Mouse (Mus musculus): ENCODE results near the gene Schip1. TPM values are rescaled to one million over a fixed set of nuclear protein-coding genes. Genes with fewer than 3 reads are reported as not detected.

Gene Schip1
- polyA plus RNA-seq, 1 experiment, result 47.3 TPM

GRCm38 (mm10) chr3:68582103-68582740, 517.6 kb downstream of the Schip1 start:
- no peak for DNase-seq (ENCODE audit: low spot score)

DNA sequence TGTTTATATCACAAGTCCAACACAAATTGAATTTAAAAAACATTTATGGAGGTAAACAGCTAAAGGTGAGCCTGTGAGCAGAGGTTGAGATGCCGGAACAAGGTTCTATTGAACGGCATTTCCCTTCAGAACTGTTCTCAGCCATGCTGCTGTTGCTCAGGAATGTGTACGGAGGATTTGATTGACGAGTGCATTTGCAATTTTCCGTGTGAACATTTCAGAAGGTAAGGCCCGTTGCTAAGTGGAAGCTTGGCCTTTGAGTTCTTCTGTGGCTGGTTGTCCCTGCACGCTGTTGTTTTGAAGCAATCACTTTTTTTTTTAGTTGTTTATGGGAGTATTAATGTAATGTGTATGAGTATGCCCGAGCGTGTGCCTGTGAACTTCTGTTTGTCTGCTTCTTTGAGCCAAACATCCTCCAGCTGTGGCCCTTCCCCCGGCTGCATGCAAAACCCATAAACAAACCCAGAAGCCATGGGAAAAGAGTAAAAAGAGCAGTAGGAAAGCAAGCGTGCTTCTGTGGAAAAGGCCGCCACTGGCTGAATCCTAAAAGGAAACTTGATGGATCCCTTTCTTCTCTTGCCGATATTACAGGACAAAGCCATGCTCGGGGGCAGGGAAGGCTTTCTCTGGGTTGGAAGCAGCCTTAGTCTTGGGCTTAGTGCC, 518.6 kb downstream of the Schip1 start:
- DNase-seq (ENCODE audit: low spot score), result no peak

- DNase-seq (ENCODE audit: low spot score), result no peak
Observed at GRCm38 (mm10) chr3:68583771-68584511, 519.3 kb downstream of the Schip1 start.

GRCm38 (mm10) chr3:68585213-68585612, 520.6 kb downstream of the Schip1 start:
- DNase-seq (ENCODE audit: low spot score), result no peak

GRCm38 (mm10) chr3:68586646-68587064, 522.1 kb downstream of the Schip1 start:
- no peak for DNase-seq (ENCODE audit: low spot score)

DNA sequence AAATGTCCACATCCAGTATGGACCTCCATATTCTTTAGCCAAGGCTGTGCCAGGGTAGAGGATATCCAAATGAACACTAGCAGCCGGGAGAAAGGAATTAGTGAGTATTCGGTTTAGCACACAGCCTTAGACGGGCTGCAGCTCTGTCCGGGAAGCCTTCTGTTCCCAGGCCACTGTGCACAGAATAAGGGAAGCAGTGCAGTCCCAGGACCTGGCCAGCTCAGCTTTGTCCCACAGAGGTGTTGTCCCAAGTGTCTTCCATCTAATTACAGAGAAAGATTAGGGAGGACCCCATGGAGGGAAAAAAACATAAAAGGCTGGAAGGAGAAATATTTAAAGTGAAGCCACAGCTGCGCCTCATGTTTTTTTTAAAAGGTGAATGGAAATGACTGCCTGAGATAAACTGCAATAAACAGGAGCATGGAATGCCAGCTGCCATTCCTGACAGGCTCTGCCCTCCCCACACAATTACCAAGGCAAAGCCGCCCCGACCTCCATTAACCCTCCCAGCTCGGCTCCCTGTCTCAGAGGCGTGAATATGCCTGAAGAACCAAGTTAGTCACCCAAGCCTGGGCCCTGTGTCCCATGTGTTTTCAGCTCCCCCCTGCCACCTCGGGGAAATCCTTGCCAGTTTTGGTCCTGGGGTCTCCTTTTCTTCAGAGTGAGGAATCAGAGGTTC, 523.1 kb downstream of the Schip1 start:
- no peak for DNase-seq (ENCODE audit: low spot score)

DNA sequence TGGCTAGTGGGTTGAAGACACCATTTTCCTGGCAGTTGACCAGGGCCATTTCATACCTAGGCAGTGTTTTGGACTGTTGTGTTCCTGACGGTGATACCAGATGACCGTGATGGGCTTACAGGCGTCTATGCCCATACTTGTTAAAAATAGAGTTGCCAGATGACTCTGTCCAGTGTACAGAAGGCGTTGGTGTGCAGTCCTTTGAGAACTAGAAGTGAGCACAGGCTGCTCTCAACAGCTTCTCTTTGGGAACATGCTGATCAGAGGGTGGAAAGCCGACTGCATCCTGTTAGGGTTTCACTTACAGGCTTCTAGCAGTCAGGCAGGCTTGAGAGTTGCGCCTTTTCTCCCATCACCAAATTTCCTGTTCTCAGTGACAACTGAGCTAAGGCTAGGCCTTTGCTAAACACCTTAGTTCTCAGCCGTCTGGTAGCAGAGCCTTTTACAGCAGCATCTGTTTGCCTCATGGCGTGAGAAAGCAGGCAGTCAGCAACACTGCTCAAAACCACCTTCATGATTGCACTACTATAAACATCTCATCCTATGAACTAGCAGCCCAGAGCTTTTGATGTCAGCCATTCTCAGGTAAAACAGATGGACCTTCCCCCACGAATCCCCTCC, 524.7 kb downstream of the Schip1 start:
- DNase-seq (ENCODE audit: low spot score), result no peak

DNA sequence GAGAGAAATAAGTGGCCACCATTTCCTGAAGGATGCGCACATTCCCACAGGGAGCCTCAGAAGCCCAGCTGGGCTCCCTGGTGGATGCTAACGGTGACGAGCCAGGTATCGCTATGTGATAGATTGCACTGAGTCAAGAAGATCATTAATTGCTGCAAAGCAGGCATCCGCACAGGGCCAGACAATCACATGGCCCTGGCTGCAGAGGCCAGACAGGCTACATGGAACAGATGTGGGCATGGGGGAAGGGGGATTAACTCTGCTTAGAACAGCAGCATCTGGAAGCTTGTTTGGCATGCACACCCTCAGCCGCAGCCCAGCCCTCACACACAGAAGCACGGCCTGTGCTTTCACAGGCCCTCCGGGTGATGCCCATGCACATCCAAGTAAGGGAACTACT, 525.8 kb downstream of the Schip1 start:
- DNase-seq (ENCODE audit: low spot score), result no peak

DNA sequence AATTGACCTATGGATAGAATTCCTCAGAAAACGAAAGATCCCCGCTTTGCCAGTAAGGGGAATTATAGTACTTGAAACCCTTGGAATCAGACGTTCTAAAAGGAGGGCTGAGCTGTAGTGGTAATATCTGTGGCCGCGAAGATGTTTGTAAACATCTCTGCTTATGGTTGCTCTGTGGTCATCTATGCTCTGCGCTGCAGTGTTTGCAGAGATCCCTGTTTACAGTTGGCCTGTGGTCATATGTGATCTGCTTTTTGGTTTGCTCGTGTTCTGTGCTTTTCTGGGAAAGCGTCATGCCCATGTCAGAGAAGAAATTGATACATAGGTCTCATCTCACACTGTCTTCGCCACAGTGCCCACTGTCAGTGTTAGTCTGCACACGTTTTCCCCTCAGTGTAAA, 528.0 kb downstream of the Schip1 start:
- DNase-seq (ENCODE audit: low spot score), result no peak

DNA sequence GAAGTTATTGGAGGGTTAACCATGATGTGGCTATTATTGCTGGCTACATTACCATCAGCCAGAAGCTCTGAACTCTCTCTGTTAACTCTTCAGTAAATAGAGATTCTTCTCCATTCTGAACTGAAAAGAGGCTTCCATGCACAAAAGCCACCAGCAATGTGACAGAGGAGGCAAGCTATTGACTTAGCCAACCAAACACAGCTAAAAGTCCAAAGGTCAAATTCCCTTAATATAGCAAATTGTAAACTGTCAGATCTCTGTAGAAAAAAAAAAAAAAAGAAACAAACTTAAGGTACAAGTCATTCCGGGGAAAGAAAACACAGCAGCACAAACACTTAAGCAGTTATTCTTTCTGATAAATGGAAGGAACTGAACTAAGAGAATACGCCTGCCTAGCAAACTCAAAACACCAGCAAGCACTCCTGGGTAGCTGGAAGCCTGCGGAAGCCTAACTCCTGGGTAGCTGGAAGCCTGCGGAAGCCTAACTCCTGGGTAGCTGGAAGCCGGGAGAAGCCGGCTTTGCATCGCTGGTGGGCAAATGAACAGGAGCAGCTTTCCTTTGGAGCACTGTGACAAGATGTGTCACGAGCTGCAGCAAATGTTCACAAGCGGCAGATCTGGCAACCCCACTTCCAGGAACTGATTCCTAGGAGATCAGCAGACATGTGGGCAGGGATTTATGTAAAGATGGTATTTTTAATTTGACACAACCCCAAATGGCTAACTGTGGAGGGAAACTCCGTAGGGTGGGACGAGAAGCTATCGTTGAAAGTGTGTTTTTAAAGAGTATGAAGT, 528.7 kb downstream of the Schip1 start:
- no peak for DNase-seq (ENCODE audit: low spot score)

GRCm38 (mm10) chr3:68595316-68595925, 530.8 kb downstream of the Schip1 start:
- no peak for DNase-seq (ENCODE audit: low spot score)

DNA sequence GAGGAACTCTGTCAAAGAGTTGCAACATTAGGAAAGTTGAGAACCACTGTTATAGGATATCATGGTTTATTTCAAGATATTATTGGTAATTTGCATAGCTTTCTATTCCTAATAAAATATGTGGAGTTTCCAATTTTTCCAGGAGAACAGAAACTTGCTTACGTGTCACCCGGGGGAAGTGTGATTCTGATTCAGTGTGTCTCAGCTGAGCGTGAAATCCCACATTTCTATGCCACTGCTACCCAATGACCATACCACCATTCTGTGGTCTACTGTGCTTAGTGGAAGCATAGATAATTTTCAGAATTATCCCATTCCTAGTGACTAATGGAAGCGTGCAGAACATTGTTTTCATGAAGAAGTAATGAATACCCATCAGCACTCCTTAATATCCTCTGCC, 532.3 kb downstream of the Schip1 start:
- DNase-seq (ENCODE audit: low spot score), result no peak

DNA sequence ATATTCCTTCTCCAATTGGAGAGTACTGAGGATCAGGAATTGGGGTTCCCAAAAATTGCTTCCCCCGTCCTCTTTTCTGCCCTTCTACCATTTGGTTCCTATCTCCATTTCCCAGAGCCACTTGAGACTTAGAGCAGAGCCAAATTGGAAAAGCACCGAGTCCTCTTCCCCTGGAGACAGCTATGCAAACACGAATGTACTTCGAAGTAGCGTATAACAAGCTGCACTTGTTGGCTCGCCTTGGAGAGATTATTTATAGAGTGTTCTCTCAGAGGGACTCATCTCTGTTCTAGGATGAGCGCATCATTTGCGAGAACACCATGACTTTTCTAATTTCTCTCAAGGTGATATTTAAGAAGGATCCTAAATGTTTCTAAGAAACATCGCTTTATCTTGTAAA, 538.3 kb downstream of the Schip1 start:
- DNase-seq (ENCODE audit: low spot score), result no peak

DNA sequence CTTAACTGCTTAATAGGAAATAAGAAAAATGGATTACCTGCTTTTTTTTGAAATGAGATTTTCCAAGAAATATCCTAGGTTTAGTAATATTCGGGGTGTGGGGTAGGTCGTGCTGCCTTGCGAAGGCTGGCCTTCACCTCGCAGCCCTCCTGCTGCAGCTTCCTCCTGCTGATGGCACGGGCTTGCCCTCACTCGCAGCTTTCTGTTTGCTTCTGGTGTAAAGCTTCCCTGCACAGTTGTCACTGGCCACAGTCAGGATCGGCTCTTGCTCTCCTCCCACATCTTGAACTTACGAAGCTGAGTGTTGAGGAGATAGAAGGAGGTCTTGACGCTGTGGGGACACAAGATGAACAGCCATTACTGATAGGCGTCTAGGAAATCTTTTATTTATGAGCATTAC, 539.9 kb downstream of the Schip1 start:
- no peak for DNase-seq (ENCODE audit: low spot score)

- no peak for DNase-seq (ENCODE audit: low spot score)
Observed at GRCm38 (mm10) chr3:68604962-68605361, 540.4 kb downstream of the Schip1 start.

DNA sequence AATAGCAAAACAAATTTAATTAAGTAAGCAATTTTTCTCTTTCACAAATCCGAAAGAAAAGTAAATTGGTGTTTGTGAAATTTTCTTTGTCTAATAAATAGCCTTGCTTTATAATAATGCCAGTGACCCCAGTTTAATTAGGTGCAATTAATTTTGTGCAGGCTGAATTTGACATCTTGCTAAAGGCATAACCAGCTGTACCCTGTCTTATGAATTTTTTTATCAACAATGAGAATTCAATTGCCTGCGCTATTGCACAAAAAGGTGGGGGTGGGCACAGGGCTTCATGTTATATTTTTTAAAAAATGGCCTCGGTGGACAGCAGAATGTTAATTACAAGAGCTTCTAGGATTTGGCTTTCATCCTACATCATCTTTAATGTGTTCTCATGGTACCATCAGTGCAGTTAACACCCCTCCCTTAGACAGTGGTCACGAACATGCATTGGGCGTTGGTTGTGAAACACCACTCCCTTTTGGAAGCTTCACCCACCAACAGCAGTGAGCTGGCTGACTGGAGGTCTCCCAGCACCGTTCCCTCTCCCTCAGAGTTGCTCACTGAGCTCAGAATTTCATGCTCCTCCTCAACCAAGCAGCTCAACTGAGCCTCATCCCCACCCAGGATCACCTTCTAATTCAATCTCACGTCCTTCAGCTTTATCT, 541.5 kb downstream of the Schip1 start:
- DNase-seq (ENCODE audit: low spot score), result no peak

DNA sequence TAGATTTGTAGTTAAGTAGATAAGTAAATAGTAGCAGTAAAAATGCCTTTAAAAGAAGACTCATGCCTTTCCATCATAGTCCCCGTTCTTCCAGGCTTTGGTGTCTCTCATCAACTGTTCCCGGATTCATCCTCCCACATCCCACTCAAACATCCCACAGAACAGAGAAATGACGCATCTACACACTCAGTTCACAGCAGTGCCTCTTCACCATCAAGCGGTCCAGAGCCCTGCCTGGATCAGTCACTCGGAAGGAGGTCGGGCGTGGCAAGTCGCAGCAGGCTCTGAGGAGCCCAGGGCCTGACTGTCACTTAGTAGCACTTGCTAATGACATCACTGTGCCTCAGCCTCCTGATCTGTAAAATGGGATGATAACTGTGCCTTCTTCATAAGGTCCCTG, 542.1 kb downstream of the Schip1 start:
- DNase-seq (ENCODE audit: low spot score), result no peak

DNA sequence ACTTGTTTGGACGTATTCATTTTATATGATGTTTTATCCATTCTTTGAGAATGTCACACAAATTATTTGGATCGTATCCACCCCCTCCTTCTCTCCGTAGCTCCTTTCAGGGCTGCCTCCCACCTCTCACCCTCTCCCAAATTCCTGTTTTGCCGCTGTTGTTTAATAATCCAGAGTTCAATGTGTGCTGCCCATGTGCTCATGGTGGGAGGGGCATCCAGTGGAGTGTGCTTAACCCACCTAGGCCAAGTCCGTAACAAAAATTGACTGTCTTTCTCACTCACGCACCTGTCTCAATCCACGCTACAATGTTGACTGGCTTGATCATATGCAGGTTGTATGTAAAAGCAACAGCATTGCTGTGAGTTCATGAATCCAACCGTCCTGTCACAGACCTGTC, 542.7 kb downstream of the Schip1 start:
- DNase-seq (ENCODE audit: low spot score), result no peak

DNA sequence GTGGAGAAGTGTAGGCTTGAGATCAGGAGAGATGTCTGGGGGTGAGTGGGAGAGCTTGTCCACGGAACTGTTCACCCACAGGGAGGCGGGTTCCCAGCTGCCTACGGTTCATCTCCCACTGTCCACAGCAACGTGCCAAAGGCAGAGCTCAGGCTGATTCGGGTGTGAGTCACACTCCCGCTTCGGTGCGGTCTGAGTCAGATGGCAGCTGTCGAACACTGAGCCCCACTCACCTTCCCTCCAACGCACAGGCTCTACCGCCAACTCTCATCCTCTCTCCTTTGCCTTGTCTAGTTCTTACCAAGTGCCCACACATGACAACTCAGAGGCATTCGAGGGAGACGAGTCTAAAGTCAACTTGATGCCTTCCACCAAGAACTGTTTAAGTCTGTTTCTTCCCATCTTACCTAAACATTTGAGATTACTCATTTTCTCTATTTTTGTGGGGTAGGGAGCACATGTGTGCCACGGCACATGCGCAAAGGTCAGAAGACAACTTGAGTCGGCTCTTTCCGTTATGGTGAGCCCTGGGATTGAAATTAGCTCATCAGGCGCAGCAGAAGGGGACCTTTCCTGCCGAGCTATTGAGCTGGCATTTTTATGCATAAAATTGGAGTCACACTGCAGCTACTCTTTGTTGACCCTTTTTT, 544.4 kb downstream of the Schip1 start:
- DNase-seq (ENCODE audit: low spot score), result no peak

- DNase-seq (ENCODE audit: low spot score), result no peak
Observed at GRCm38 (mm10) chr3:68610011-68610410, 545.4 kb downstream of the Schip1 start.

Measured in urinary bladder, adult 2 months (tissue).